Mouse (Mus musculus): ENCODE measurements at regions not wholly inside any gene's neighbourhood (a gene's known extent, or its start where the extent isn't known, plus 50 kb on each side); places are given as distances from the start of the nearest gene placed in this dataset.

DNA sequence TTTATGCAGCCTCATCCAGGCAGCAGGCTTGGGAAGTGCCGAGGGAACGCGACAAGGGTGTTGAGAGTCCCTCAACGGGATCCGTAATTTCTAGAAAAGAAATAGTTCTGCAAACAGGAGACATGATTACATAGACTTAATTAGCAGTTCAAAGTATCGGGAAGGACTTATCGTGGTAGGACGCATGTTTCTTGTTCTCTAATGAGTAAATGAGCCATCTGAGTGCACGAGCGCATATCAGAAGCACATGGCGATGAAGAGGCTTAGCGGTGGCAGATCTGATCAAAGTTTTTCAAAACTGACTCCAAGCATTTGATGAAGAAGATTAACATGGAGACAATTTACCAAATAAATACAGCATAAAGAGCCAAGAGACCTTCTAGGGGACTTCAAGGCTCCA lies 238.8 kb upstream of the Zeb2 start:
- TF ChIP-seq ZC3H11A (IDR thresholded peaks at IDR 0.05; ENCODE audit: borderline replicate concordance, low read depth, low read length): no peak
- TF ChIP-seq MAFK (IDR thresholded peaks at IDR 0.05; ENCODE audit: insufficient read depth, low read depth, low read length): no peak
- TF ChIP-seq ZNF384 (IDR thresholded peaks at IDR 0.05; ENCODE audit: low read depth, low read length): no peak
- TF ChIP-seq HCFC1 (IDR thresholded peaks at IDR 0.05; ENCODE audit: borderline replicate concordance, insufficient read depth, low read length): no peak
- TF ChIP-seq CHD2 (IDR thresholded peaks at IDR 0.05; ENCODE audit: low read depth, low read length): no peak

Data from ES-E14 (cell line).